Mouse (Mus musculus) bone marrow macrophage, adult 2 months (primary cell): ENCODE measurements around the gene 4930519G04Rik.

Source experiments
- CTCF ChIP-seq: IDR thresholded peaks from 2 replicates; pipeline ENCODE4 v1.5.1; 2012; ENCODE audit warnings: low read depth, mild to moderate bottlenecking, low read length, moderate library complexity
- POLR2A ChIP-seq: IDR thresholded peaks from 2 replicates; pipeline ENCODE4 v1.6.1; 2012; ENCODE audit warnings: mild to moderate bottlenecking, low read depth, low read length, borderline replicate concordance

GRCm38 (mm10) chr5:114898857-114899256, 45.4 kb downstream of the 4930519G04Rik start:
- no peak for TF ChIP-seq POLR2A
- TF ChIP-seq CTCF, result no peak
